In genomic region chr6:50348619-50349018, GRCm38 (mm10) we compare ENCODE assay signal across 18 mouse cellular contexts.
DNase-seq lines count a peak whose midpoint lies in the region; ATAC-seq and TF ChIP-seq lines count a peak whose summit lies in the region.
"Had no signal": no experiment of that assay in that cellular context is flagged by ENCODE, and none has a peak within 500 bp of the region (broad histone marks: within the 10 kb centered on the region; RNA-seq: fewer than 3 reads in every experiment).

No protein-coding gene starts in this region.

- no peak overlapping the region for H3K4me3 ChIP-seq in forebrain, postnatal 0 days (ENCODE audit: low read depth, low read length)
- no peak overlapping the region for H3K4me3 ChIP-seq in forebrain, embryonic 12.5 days (replicated peaks)
- no peak overlapping the region for H3K4me3 ChIP-seq in kidney, postnatal 0 days (replicated peaks; ENCODE audit: low read depth, low read length)
- H3K4me3 ChIP-seq in midbrain, postnatal 0 days (ENCODE audit: low read depth, low read length): no peak overlapping the region
- H3K4me3 ChIP-seq in midbrain, embryonic 15.5 days: no peak overlapping the region
- H3K4me3 ChIP-seq: heart, embryonic 13.5 days; liver, embryonic 15.5 days; stomach, embryonic 15.5 days had no signal

- DNase-seq in forebrain, postnatal 0 days: no peak
- no peak for DNase-seq in kidney, postnatal 0 days (ENCODE audit: low spot score)
- DNase-seq in kidney, adult 11 months: no peak
- no peak for DNase-seq in midbrain, postnatal 0 days (ENCODE audit: low spot score)
- DNase-seq in urinary bladder, postnatal 4 days (ENCODE audit: low spot score in 2 of 2): no peak
- no peak for DNase-seq in spleen, adult 18-20 months
- DNase-seq: adrenal gland, adult 2 months; cerebellum, postnatal 14 days; kidney, postnatal 4 days; left cerebral cortex, postnatal 4 days; right cerebral cortex, adult 18-20 months; thymus, postnatal 14 days had no signal

- no peaks in the 10 kb centered on the region for H3K9me3 ChIP-seq in forebrain, postnatal 0 days (ENCODE audit: low read length)
- H3K9me3 ChIP-seq in forebrain, embryonic 12.5 days: no peaks in the 10 kb centered on the region
- H3K9me3 ChIP-seq in kidney, postnatal 0 days (replicated peaks; ENCODE audit: low read length): no peaks in the 10 kb centered on the region
- H3K9me3 ChIP-seq in midbrain, postnatal 0 days (ENCODE audit: low read length): no peaks in the 10 kb centered on the region
- no peaks in the 10 kb centered on the region for H3K9me3 ChIP-seq in midbrain, embryonic 15.5 days
- H3K9me3 ChIP-seq: heart, embryonic 13.5 days; liver, embryonic 15.5 days; stomach, embryonic 15.5 days had no signal

- peak; percentile 40 for TF ChIP-seq CTCF in forebrain, postnatal 0 days (IDR thresholded peaks at IDR 0.05; ENCODE audit: low read depth)
- TF ChIP-seq CTCF in kidney, postnatal 0 days (IDR thresholded peaks at IDR 0.05; ENCODE audit: low read depth): peak; percentile 54
- TF ChIP-seq CTCF in midbrain, postnatal 0 days (IDR thresholded peaks at IDR 0.05): peak; percentile 50

- H3K4me1 ChIP-seq in forebrain, postnatal 0 days (ENCODE audit: insufficient read depth): no peaks in the 10 kb centered on the region
- no peaks in the 10 kb centered on the region for H3K4me1 ChIP-seq in forebrain, embryonic 12.5 days
- no peaks in the 10 kb centered on the region for H3K4me1 ChIP-seq in kidney, postnatal 0 days (replicated peaks; ENCODE audit: insufficient read depth, low read length)
- H3K4me1 ChIP-seq in midbrain, postnatal 0 days (ENCODE audit: insufficient read depth, low read length): no peaks in the 10 kb centered on the region
- H3K4me1 ChIP-seq in midbrain, embryonic 15.5 days: no peaks in the 10 kb centered on the region
- H3K4me1 ChIP-seq: liver, embryonic 15.5 days; stomach, embryonic 15.5 days had no signal

- H3K36me3 ChIP-seq in forebrain, postnatal 0 days (ENCODE audit: insufficient read depth): no peaks in the 10 kb centered on the region
- no peaks in the 10 kb centered on the region for H3K36me3 ChIP-seq in forebrain, embryonic 12.5 days (replicated peaks)
- H3K36me3 ChIP-seq in kidney, postnatal 0 days (ENCODE audit: insufficient read depth, low read length): 0 out of 2 replicates have a peak, but pooled peaks cover 3% of the 10 kb centered on the region
- H3K36me3 ChIP-seq in midbrain, postnatal 0 days (ENCODE audit: insufficient read depth, low read length): 0 out of 2 replicates have a peak, but pooled peaks cover 2% of the 10 kb centered on the region
- no peaks in the 10 kb centered on the region for H3K36me3 ChIP-seq in midbrain, embryonic 15.5 days (replicated peaks)
- H3K36me3 ChIP-seq: liver, embryonic 15.5 days; stomach, embryonic 15.5 days had no signal

- H3K4me2 ChIP-seq in forebrain, postnatal 0 days (ENCODE audit: low read depth): no peak overlapping the region
- no peak overlapping the region for H3K4me2 ChIP-seq in forebrain, embryonic 12.5 days
- H3K4me2 ChIP-seq in kidney, postnatal 0 days (ENCODE audit: low read length): no peak overlapping the region
- H3K4me2 ChIP-seq in midbrain, postnatal 0 days (ENCODE audit: low read depth, low read length, poor library complexity, severe bottlenecking): no peak overlapping the region
- H3K4me2 ChIP-seq in midbrain, embryonic 15.5 days: no peak overlapping the region
- H3K4me2 ChIP-seq: heart, embryonic 13.5 days; liver, embryonic 15.5 days; stomach, embryonic 15.5 days had no signal

- H3K9ac ChIP-seq in forebrain, postnatal 0 days: no peak overlapping the region
- H3K9ac ChIP-seq in forebrain, embryonic 12.5 days: no peak overlapping the region
- H3K9ac ChIP-seq in kidney, postnatal 0 days (ENCODE audit: low read depth, low read length): no peak overlapping the region
- H3K9ac ChIP-seq in midbrain, postnatal 0 days (replicated peaks; ENCODE audit: low read length, poor library complexity, severe bottlenecking): no peak overlapping the region
- no peak overlapping the region for H3K9ac ChIP-seq in midbrain, embryonic 15.5 days
- H3K9ac ChIP-seq: heart, embryonic 13.5 days; liver, embryonic 15.5 days; stomach, embryonic 15.5 days had no signal

- no peaks in the 10 kb centered on the region for H3K27me3 ChIP-seq in forebrain, postnatal 0 days (ENCODE audit: insufficient read depth, low read length)
- H3K27me3 ChIP-seq in forebrain, embryonic 12.5 days: no peaks in the 10 kb centered on the region
- no peaks in the 10 kb centered on the region for H3K27me3 ChIP-seq in kidney, postnatal 0 days (ENCODE audit: insufficient read depth, low read length)
- no peaks in the 10 kb centered on the region for H3K27me3 ChIP-seq in midbrain, postnatal 0 days (ENCODE audit: insufficient read depth, low read length)
- no peaks in the 10 kb centered on the region for H3K27me3 ChIP-seq in midbrain, embryonic 15.5 days (replicated peaks)
- H3K27me3 ChIP-seq: heart, embryonic 13.5 days; liver, embryonic 15.5 days; stomach, embryonic 15.5 days had no signal

- H3K27ac ChIP-seq in forebrain, postnatal 0 days (ENCODE audit: low read depth, low read length): no peak overlapping the region
- no peak overlapping the region for H3K27ac ChIP-seq in forebrain, embryonic 12.5 days
- H3K27ac ChIP-seq in kidney, postnatal 0 days: no peak overlapping the region
- H3K27ac ChIP-seq in midbrain, postnatal 0 days (ENCODE audit: low read depth, low read length): no peak overlapping the region
- H3K27ac ChIP-seq in midbrain, embryonic 15.5 days: no peak overlapping the region
- H3K27ac ChIP-seq: heart, embryonic 13.5 days; liver, embryonic 15.5 days; stomach, embryonic 15.5 days had no signal

- ATAC-seq in forebrain, postnatal 0 days: no peak
- no peak for ATAC-seq in forebrain, embryonic 12.5 days (ENCODE audit: low FRiP score)
- ATAC-seq in kidney, postnatal 0 days (replicated peaks; ENCODE audit: low FRiP score, low read depth): no peak
- no peak for ATAC-seq in midbrain, postnatal 0 days (ENCODE audit: low FRiP score)
- no peak for ATAC-seq in midbrain, embryonic 15.5 days (replicated peaks)
- ATAC-seq: inflammation-experienced regulatory T-cells, adult 6 months had no signal

- 90% methylated on average over 1 of the region's 1 CpGs for WGBS in forebrain, postnatal 0 days
- 83% methylated on average over 1 of the region's 1 CpGs for WGBS in forebrain, embryonic 12.5 days
- whole genome bisulfite sequencing in kidney, postnatal 0 days: 85% methylated on average over 1 of the region's 1 CpGs
- WGBS in midbrain, postnatal 0 days: 77% methylated on average over 1 of the region's 1 CpGs
- WGBS in midbrain, embryonic 15.5 days: 91% methylated on average over 1 of the region's 1 CpGs
